Mouse (Mus musculus) hindbrain, embryonic 16.5 days (tissue): ENCODE data around the gene Sycp2. TPM values are rescaled to one million over a fixed set of nuclear protein-coding genes. Genes with fewer than 3 reads are reported as not detected.
"Not testable (repeated sequence)": the region's sequence is repeated elsewhere in the genome, so short reads cannot be mapped to it uniquely, and the experiment has no call there.

Source experiments
- ATAC-seq: fragments of 200-750 bp; cut with Nextera tagmentation; 2 replicates; pipeline ENCODE4 v1.8.0; 2017; ENCODE audit warnings: moderate TSS enrichment, moderate library complexity
- H3K27ac ChIP-seq: fragments of 300-500 bp; sonication (generic); 2 replicates; pipeline ENCODE4 v1.5.1; 2014; ENCODE audit warnings: low read depth, mild to moderate bottlenecking, control low read depth, low read length, moderate library complexity
- H3K27me3 ChIP-seq: fragments of 300-500 bp; sonication (generic); replicated peaks from 2 replicates; pipeline ENCODE4 v1.6.1; 2014; ENCODE audit warnings: low read length; ENCODE audit not compliant: control insufficient read depth, insufficient read depth
- H3K36me3 ChIP-seq: fragments of 300-500 bp; sonication (generic); 2 replicates; pipeline ENCODE4 v1.6.1; 2014; ENCODE audit warnings: mild to moderate bottlenecking, low read length, moderate library complexity, mixed read lengths; ENCODE audit not compliant: control insufficient read depth, insufficient read depth
- H3K4me1 ChIP-seq: fragments of 300-500 bp; sonication (generic); 2 replicates; pipeline ENCODE4 v1.6.1; 2014; ENCODE audit warnings: low read depth, low read length; ENCODE audit not compliant: control insufficient read depth, insufficient read depth
- H3K4me2 ChIP-seq: fragments of 300-500 bp; sonication (generic); 2 replicates; pipeline ENCODE4 v1.6.1; 2014; ENCODE audit warnings: mild to moderate bottlenecking, low read length, control low read depth, moderate library complexity
- H3K4me3 ChIP-seq: fragments of 300-500 bp; sonication (generic); 2 replicates; pipeline ENCODE4 v1.5.1; 2014; ENCODE audit warnings: mild to moderate bottlenecking, low read length, control low read depth, moderate library complexity
- H3K9ac ChIP-seq: fragments of 300-500 bp; sonication (generic); 2 replicates; pipeline ENCODE4 v1.6.1; 2014; ENCODE audit warnings: low read depth, mild to moderate bottlenecking, control low read depth, low read length, moderate library complexity
- H3K9me3 ChIP-seq: fragments of 300-500 bp; sonication (generic); 2 replicates; pipeline ENCODE4 v1.6.1; 2014; ENCODE audit warnings: mild to moderate bottlenecking, low read length, moderate library complexity; ENCODE audit not compliant: control insufficient read depth
- WGBS: fragments of 180-500 bp; shearing (Covaris S2); extraction: QIAGEN DNeasy Blood & Tissue Kit; methylation state at CpG from one replicate; pipeline ENCODE4 v1.1.7; 2014; 5-methylcytosine and 5-hydroxymethylcytosine counted together
- polyA plus RNA-seq: library from polyadenylated mRNA; unstranded; fragments of >200 nt; fragmentation: Nextera tagmentation; extraction: Ambion mirVana; gene quantifications from 2 replicates; pipeline ENCODE4 v1.2.1, GENCODE M21; 2015

Sycp2 gene
- polyA plus RNA-seq, 1 experiment from 2014 or later, result 0.30 TPM

DNA sequence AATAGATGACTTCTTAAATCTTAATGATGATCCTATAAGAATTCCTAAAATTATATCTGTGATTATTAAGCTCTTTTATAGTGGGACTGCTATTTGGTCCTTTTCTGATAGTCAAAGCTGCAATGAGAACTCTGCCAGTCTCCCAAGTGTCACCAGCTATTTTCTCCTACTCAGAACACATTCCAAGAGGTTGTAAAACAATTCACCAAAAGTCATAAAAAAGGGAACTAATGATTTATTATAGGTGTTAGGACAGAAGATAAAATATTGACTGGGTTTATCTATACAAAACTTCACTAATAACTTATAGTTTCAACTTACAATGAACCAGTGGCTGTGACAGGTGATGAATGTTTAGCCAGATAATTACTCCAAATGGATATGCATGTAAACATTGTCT is 65.4 kb downstream of the Sycp2 start:
- ATAC-seq, H3K4me1 ChIP-seq, H3K27ac ChIP-seq, H3K27me3 ChIP-seq, H3K9ac ChIP-seq, H3K9me3 ChIP-seq, H3K4me2 ChIP-seq, H3K4me3 ChIP-seq, H3K36me3 ChIP-seq: not testable (repeated sequence)

DNA sequence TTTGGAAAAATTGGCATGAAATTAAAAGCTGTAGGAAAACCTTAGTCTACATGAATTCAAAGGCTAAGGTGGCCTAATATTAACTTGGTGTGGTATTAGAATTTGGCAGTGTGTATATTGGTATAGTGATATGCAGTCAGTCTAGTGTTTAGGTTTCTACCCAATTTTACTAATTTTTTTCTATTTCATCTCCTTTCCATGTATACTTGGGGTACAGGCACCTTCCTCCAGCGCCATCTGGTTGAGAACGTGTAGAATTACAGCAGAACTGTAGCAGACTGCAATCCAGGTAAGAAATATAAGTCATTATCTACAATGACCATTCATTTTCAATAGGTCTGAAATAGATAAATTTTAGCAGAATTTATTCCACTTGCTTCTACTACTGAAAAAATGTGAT is 68.4 kb downstream of the Sycp2 start:
- Histone ChIP-seq H3K4me1 (no peaks in the 10 kb centered on the region), H3K27ac (no peak overlapping the region), H3K9me3 (no peaks in the 10 kb centered on the region), H3K4me3 (no peak overlapping the region), H3K4me2 (no peak overlapping the region), H3K27me3 (no peaks in the 10 kb centered on the region), H3K36me3 (peaks cover 9% of the 10 kb centered on the region), H3K9ac (no peak overlapping the region)
- no peak for ATAC-seq
- 0% methylated on average over 2 of the region's 2 CpGs for WGBS

DNA sequence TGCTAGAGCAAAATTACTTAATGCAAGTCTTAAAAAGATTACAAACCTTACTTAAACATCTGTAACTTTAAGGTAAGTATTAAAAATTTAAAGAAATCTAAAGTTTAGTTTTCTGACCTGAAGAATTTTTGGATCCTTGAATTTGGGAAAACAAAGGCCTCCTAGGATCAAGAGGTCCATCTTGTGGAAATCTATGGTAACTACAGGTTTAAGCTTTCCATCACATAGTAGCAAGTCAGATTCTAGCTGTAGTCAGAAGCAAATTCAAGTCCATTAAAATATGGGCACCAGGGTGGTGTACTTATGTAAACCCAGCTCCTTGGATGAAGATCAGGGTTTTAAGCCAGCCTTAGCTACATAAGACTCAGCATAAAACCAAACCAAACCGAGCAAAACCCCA is 69.6 kb downstream of the Sycp2 start:
- Histone ChIP-seq H3K36me3 (peaks cover 14% of the 10 kb centered on the region), H3K9ac (no peak overlapping the region), H3K4me2 (no peak overlapping the region), H3K9me3 (no peaks in the 10 kb centered on the region), H3K27me3 (no peaks in the 10 kb centered on the region), H3K4me3 (no peak overlapping the region), H3K27ac (no peak overlapping the region), H3K4me1 (no peaks in the 10 kb centered on the region)
- WGBS, result 48% methylated on average over 1 of the region's 1 CpGs
- ATAC-seq, result no peak

DNA sequence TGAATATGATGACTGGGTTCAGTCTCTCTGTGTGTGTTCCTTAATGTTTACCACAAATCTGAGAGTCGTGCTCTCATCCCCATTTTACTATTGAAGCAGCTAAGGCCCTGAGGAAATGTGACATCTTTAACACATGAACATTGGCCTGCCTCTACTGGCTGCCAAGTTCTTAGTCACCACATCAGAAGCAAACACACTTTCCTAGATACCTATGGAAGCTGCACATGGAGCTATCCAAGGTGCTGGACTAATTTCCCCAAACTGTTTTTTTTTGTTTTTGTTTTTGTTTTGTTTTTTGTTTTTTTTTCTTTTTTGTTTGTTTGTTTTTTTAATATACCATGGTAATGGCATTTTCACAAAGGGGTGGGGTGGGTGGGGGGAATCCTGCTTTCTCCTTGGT is 77.5 kb downstream of the Sycp2 start:
- no peak for ATAC-seq
- H3K4me1 ChIP-seq, result peaks cover 18% of the 10 kb centered on the region
- 63% methylated on average over 1 of the region's 1 CpGs for WGBS
- peaks cover 7% of the 10 kb centered on the region for H3K36me3 ChIP-seq
- H3K9ac ChIP-seq, result no peak overlapping the region
- no peaks in the 10 kb centered on the region for H3K27me3 ChIP-seq
- H3K4me3 ChIP-seq, result peak overlapping the region; percentile 25; the same call in 1 of the 2 replicates
- no peak overlapping the region for H3K27ac ChIP-seq
- H3K9me3 ChIP-seq, result no peaks in the 10 kb centered on the region
- peak overlapping the region; percentile 57 for H3K4me2 ChIP-seq

DNA sequence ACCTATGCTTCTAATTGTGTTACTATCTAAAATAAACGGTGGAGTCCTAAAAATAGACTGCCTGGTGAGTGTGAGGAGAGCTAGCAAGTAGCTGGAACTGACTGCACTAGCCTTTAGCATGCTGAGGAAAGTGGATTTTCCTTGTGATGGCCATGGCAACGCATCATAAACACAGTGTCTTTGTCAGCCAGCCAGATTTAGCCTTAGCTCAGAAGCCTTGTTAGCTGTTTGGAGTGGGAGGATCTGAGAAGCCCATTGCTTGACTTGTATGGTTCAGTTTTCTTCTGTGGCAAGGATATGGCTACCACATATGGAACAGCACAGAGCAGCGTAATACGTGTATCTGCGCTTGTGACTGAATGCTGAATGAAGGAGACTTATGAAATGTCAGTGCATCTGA is 77.9 kb downstream of the Sycp2 start:
- Histone ChIP-seq H3K9me3 (no peaks in the 10 kb centered on the region), H3K36me3 (peaks cover 8% of the 10 kb centered on the region), H3K4me1 (peaks cover 18% of the 10 kb centered on the region), H3K27me3 (no peaks in the 10 kb centered on the region), H3K4me3 (peak overlapping the region; percentile 25), H3K9ac (peak overlapping the region; percentile 9; the same call in 1 of the 2 replicates), H3K4me2 (peak overlapping the region; percentile 57), H3K27ac (no peak overlapping the region)
- 74% methylated on average over 5 of the region's 5 CpGs for WGBS
- no peak for ATAC-seq

DNA sequence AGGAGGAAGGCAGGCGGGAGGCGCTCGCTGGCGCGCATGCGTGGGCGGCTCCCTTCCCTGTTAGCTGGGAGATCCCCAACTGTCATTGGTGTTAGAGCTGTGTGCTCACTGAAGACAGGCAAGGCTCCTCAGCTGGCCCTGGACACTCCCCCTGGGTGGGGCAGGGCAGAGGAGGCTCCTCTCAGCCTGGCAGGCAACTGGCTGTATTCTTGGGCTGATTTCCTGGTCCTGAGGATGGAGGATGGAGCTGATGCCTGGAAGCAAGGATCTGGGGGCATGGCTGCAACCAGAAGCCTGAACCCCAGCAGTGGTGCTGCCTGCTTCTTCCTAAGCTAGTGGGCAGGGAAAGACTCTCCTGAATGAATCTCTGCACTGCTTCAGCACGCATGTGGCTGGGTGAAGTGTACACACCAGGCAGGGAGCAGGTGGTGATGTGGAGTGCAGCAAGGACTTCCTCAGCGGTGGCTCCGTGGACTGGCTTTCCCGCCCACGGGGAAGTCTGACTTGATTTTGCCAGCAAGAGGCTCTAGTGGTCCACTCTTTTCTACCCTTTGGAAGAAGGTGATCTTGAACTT is 79.9 kb downstream of the Sycp2 start:
- 10% methylated on average over 12 of the region's 12 CpGs for WGBS
- Histone ChIP-seq H3K27me3 (no peaks in the 10 kb centered on the region), H3K9ac (peak overlapping the region; percentile 35), H3K4me1 (peaks cover 18% of the 10 kb centered on the region), H3K9me3 (no peaks in the 10 kb centered on the region), H3K36me3 (peaks cover 2% of the 10 kb centered on the region), H3K4me2 (peak overlapping the region; percentile 57), H3K4me3 (peak overlapping the region; percentile 36), H3K27ac (peak overlapping the region; percentile 87)
- ATAC-seq, result peak; percentile 94

DNA sequence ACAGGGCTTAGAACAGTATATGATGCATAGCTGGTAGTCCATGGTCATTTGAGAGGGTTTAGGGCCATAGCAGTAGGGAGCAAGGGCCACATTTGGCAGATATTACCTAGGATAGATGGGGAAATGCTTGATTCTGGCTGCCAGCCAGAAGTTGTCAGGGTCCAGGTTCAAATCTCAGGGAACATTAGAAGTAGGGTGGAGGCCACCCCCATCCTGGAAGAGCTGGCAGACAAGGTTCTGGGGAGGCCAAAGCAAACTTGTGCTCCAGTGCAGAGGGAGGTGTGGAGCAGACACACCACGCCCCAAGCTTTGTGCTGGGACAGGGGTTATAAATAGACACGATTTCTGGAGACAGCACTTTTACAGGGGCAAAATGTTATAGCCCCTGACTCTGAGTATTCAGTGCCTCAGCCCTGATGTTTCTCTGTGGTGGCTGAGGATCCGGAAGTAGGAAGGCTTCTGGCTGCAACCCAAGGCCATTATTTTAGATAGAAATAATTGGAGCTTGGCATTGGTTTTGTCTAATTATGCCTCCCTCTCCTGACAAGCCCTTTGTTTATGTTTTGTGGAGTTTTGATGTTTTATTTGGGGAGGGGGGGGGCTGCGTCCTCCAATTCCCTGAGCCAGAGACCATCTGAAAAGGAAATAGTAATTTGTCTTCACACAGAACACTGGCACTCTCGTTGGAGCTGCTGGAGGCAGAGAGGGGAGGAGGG is 80.6 kb downstream of the Sycp2 start:
- ATAC-seq, result peak; percentile 50
- 24% methylated on average over 5 of the region's 5 CpGs for WGBS
- Histone ChIP-seq H3K9ac (peak overlapping the region; percentile 35; the same call in 1 of the 2 replicates), H3K27ac (peak overlapping the region; percentile 87), H3K36me3 (peaks cover 2% of the 10 kb centered on the region; the same call in 1 of the 2 replicates), H3K9me3 (no peaks in the 10 kb centered on the region), H3K4me3 (no peak overlapping the region), H3K4me2 (peak overlapping the region; percentile 57), H3K27me3 (no peaks in the 10 kb centered on the region), H3K4me1 (peaks cover 18% of the 10 kb centered on the region)

DNA sequence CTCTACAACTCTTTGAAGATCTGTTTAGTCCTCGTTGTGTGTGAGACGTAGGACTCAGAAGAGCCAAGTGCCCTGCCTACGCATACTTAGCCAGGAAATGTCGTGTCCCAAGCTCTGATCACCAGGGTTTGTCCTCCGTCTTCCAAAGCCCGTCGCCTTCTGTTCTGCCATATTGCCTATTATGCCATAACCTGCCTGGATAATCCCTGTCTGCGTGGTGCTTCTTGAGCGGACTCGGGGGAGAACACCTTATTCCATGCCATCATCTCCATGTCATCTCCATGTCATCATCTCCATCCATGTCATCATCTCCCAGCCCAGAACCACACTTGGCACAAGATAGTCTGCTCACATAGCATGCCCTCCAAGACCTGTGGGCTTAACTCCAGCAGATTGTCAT is 81.4 kb downstream of the Sycp2 start:
- Histone ChIP-seq H3K4me2 (no peak overlapping the region), H3K4me3 (no peak overlapping the region), H3K27me3 (no peaks in the 10 kb centered on the region), H3K27ac (no peak overlapping the region), H3K9ac (no peak overlapping the region), H3K9me3 (no peaks in the 10 kb centered on the region), H3K36me3 (0 out of 2 replicates have a peak, but pooled peaks cover 2% of the 10 kb centered on the region), H3K4me1 (peaks cover 18% of the 10 kb centered on the region)
- no peak for ATAC-seq
- WGBS, result 94% methylated on average over 10 of the region's 10 CpGs

DNA sequence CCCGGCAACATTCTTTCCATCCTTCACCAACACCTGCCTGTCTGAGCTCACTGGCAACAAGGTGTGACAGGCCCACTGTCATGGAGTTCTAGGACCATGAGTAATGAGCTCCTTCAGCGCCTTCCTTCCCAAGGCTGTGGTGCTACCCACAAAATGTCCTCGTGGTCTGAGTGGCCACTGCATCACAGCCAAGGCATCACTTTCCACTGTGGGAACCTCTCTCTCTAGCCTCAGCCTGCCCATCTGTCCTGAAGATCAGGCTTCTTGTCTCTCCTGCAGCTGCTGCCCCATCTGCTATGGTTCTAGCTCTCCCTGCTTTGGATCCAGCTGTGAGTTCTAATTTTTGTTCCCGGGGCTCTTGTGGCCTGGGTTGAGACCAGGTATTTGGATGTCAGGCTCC is 82.7 kb downstream of the Sycp2 start:
- no peak overlapping the region for H3K4me2 ChIP-seq
- ATAC-seq, result no peak
- no peak overlapping the region for H3K27ac ChIP-seq
- no peak overlapping the region for H3K4me3 ChIP-seq
- H3K36me3 ChIP-seq, result 0 out of 2 replicates have a peak, but pooled peaks cover 2% of the 10 kb centered on the region
- no peaks in the 10 kb centered on the region for H3K9me3 ChIP-seq
- H3K4me1 ChIP-seq, result peaks cover 16% of the 10 kb centered on the region
- H3K9ac ChIP-seq, result no peak overlapping the region
- WGBS, result 89% methylated on average over 4 of the region's 4 CpGs
- no peaks in the 10 kb centered on the region for H3K27me3 ChIP-seq
